Mouse (Mus musculus): Measurements from ENCODE around the gene Sec16a.
"Not testable (repeated sequence)": the region's sequence is repeated elsewhere in the genome, so short reads cannot be mapped to it uniquely, and the experiment has no call there.

Sec16a gene

GRCm38 (mm10) chr2:26388682-26389153 lies 56.3 kb downstream of the Sec16a start:
- no peak for DNase-seq (ENCODE audit: low spot score)

- DNase-seq (ENCODE audit: low spot score): no peak
Measured at GRCm38 (mm10) chr2:26387713-26388112, 57.3 kb downstream of the Sec16a start.

GRCm38 (mm10) chr2:26380871-26381270 lies 64.1 kb downstream of the Sec16a start:
- not testable (repeated sequence) for DNase-seq (ENCODE audit: low spot score)

GRCm38 (mm10) chr2:26380131-26380771 lies 64.8 kb downstream of the Sec16a start, which contains the start of gene Snapc4:
Gene Snapc4, minus strand, starts transcription at chr2:26380653.
- peak; percentile 82 for DNase-seq (ENCODE audit: low spot score)

GRCm38 (mm10) chr2:26372396-26372795 lies 72.6 kb downstream of the Sec16a start:
- no peak for DNase-seq (ENCODE audit: low spot score)

GRCm38 (mm10) chr2:26368572-26368971 lies 76.4 kb downstream of the Sec16a start:
- no peak for DNase-seq (ENCODE audit: low spot score)

- no peak for DNase-seq (ENCODE audit: low spot score)
Measured at GRCm38 (mm10) chr2:26367911-26368310, 77.1 kb downstream of the Sec16a start.

GRCm38 (mm10) chr2:26364738-26365465 lies 80.1 kb downstream of the Sec16a start:
- peak; percentile 81 for DNase-seq (ENCODE audit: low spot score)

- no peak for DNase-seq (ENCODE audit: low spot score)
Measured at GRCm38 (mm10) chr2:26363481-26363880, 81.5 kb downstream of the Sec16a start.

- no peak for DNase-seq (ENCODE audit: low spot score)
Measured at GRCm38 (mm10) chr2:26362991-26363390, 82.0 kb downstream of the Sec16a start.

GRCm38 (mm10) chr2:26360772-26361171 lies 84.2 kb downstream of the Sec16a start, which contains the start of gene Card9:
Gene Card9, minus strand, starts transcription at chr2:26360918.
- no peak for DNase-seq (ENCODE audit: low spot score)

- no peak for DNase-seq (ENCODE audit: low spot score)
Measured at GRCm38 (mm10) chr2:26359983-26360382, 85.0 kb downstream of the Sec16a start.
